Mouse (Mus musculus) kidney, adult 2 months (tissue): Measurements from ENCODE around the gene Abhd12b. TPM values are rescaled to one million over a fixed set of nuclear protein-coding genes. Genes with fewer than 3 reads are reported as not detected.
A peak's percentile ranks its signal among the peaks of the same experiment; 100 is the strongest.

ENCODE experiments used
- DNase-seq: peaks from one replicate; pipeline ENCODE4 v3.0.0; 2021
- H3K27ac ChIP-seq: fragments of 200-500 bp; 2 replicates; pipeline ENCODE4 v1.5.1; 2012; ENCODE audit warnings: low read depth, low read length, control low read depth, inconsistent platforms; ENCODE audit not compliant: insufficient read depth
- H3K27me3 ChIP-seq: fragments of 200-500 bp; replicated peaks from 2 replicates; pipeline ENCODE4 v1.6.1; 2012; ENCODE audit warnings: mild to moderate bottlenecking, moderate library complexity, low read length, inconsistent platforms; ENCODE audit not compliant: control insufficient read depth, insufficient read depth
- H3K36me3 ChIP-seq: fragments of 200-500 bp; 2 replicates; pipeline ENCODE4 v1.6.1; 2012; ENCODE audit warnings: mild to moderate bottlenecking, moderate library complexity, low read length, inconsistent platforms; ENCODE audit not compliant: control insufficient read depth, insufficient read depth
- H3K4me1 ChIP-seq: fragments of 200-500 bp; 2 replicates; pipeline ENCODE4 v1.6.1; 2011; ENCODE audit warnings: low read length; ENCODE audit not compliant: control insufficient read depth, insufficient read depth
- H3K4me3 ChIP-seq: fragments of 200-500 bp; 2 replicates; pipeline ENCODE4 v1.5.1; 2011; ENCODE audit warnings: mild to moderate bottlenecking, low read depth, low read length, control low read depth; ENCODE audit not compliant: insufficient read depth
- CTCF ChIP-seq: fragments of 200-500 bp; conservative IDR thresholded peaks from 2 replicates; pipeline ENCODE4 v1.5.1; 2011; ENCODE audit warnings: low read depth, mild to moderate bottlenecking, control low read depth, low read length, moderate library complexity, mixed read lengths; ENCODE audit not compliant: insufficient read depth, insufficient read length
- POLR2A ChIP-seq: fragments of 200-500 bp; IDR thresholded peaks from one replicate; pipeline ENCODE4 v1.6.1; 2011; ENCODE audit warnings: low read depth, low read length, control low read depth
- WGBS: fragments of 180-500 bp; shearing (Covaris S2); methylation state at CpG from one replicate; pipeline ENCODE4 v1.1.7; 2018; 5-methylcytosine and 5-hydroxymethylcytosine counted together
- polyA plus RNA-seq: library from polyadenylated mRNA; depleted of rRNA; stranded (reverse); fragments of >200 nt; gene quantifications from 2 replicates; pipeline ENCODE4 v1.2.3, GENCODE M21; 2012

Abhd12b gene
- polyA plus RNA-seq, 1 experiment: not detected

DNA sequence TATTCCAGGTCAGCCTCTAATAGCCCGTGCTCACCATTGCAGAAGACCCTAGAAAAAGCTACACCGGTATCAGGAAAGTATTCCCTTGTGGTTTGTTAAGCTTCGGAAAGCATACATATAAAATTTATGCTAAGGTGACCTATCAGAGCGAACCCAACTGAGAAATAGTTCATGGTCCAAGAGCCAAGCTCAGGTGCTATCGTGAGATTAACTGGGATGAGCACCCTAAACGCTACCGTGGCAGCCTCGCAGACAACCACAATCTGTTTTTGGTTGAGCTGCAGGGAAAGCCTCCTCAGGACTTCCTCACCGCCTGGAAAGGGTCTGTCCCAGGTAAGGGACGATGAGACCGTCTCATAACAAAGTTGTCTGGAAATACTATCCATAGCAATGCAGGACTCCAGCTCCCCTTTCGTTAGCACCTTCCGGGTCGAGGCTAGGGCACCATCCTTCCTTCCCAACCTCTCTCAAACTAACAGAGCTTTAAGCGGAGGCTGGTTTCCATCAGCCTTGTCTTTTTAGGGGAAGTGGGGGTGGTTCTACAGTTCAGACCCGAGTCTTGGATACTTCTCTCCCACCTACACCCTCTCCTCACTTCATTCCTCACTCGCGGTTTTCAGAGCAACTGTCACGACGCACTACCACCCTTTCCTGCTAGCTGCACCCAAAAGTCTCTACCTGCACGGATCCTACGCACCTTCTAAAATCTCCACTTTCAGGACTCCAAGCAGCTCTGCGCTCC is 43.4 kb upstream of the Abhd12b start:
- no peak overlapping the region for H3K27ac ChIP-seq
- peaks cover 8% of the 10 kb centered on the region; the same call in 1 of the 2 replicates for H3K4me1 ChIP-seq
- no peak for DNase-seq
- peak overlapping the region; percentile 86 for H3K4me3 ChIP-seq
- no peak for TF ChIP-seq POLR2A
- no peak for TF ChIP-seq CTCF
- H3K27me3 ChIP-seq: no peaks in the 10 kb centered on the region
- 9% methylated on average over 23 of the region's 23 CpGs for WGBS
- H3K36me3 ChIP-seq: no peaks in the 10 kb centered on the region

DNA sequence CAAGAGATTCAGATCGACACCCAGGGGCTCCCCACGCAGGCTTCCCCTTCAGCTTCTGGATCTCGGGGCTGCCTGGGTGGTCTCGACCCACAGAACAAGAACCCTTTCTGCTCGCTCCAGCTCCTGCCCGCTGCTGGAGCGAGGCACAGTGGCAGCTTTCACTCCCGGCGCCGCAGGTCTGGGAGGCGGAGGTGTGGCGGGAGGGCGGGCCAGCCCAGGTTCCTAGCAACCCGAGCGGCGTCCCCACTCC is 42.9 kb upstream of the Abhd12b start:
- no peak for TF ChIP-seq CTCF
- no peak for TF ChIP-seq POLR2A

DNA sequence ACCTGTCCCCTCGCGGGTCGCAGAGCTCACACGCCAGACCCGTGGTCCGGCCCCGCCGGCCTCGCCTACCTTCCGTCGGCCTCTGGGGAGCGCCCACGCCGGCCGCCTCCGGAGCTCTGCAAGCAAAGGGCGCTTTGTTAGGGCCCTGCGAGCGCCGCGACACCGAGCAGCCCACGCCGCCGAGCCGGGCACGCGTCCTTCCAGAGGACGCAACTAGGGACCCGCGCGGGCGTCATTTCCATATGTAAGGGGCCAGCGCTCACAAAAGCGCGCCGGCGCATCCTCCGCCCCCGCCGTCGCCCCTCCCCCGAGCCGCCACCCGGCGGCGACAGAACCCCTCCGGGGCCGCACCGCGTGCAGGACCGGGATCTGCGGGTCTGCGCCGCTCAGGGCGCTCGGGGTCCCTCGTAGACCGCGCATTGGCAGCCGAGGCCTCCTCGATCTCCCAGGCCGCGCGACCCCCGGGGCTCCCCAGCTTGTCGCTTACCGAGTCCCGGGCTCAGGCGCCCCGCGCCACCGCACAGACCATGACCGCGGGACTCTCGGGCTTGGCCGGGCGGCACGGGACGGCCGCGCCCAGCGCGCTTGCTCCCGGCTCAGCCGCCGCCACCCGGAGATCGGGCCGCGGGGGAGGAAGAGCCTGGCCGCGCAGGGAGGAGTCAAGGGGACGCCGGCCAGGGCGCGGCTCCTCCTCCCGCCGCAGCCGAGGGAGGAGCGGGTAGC is 42.4 kb upstream of the Abhd12b start:
- Histone ChIP-seq H3K27me3 (no peaks in the 10 kb centered on the region), H3K36me3 (no peaks in the 10 kb centered on the region), H3K27ac (peak overlapping the region; percentile 70), H3K4me1 (peaks cover 8% of the 10 kb centered on the region; the same call in 1 of the 2 replicates), H3K4me3 (peak overlapping the region; percentile 86)
- peak; percentile 80 for DNase-seq
- 1% methylated on average over 101 of the region's 101 CpGs for WGBS
- TF ChIP-seq POLR2A: no peak
- no peak for TF ChIP-seq CTCF

More for the DNA sequence above, 42.9 kb upstream of the Abhd12b start:
- H3K36me3 ChIP-seq: no peaks in the 10 kb centered on the region
- H3K4me1 ChIP-seq: peaks cover 8% of the 10 kb centered on the region; the same call in 1 of the 2 replicates
- H3K27me3 ChIP-seq: no peaks in the 10 kb centered on the region
- peak overlapping the region; percentile 86 for H3K4me3 ChIP-seq
- WGBS: under 1% methylated on average over 16 of the region's 16 CpGs
- peak; percentile 54 for DNase-seq
- H3K27ac ChIP-seq: no peak overlapping the region

DNA sequence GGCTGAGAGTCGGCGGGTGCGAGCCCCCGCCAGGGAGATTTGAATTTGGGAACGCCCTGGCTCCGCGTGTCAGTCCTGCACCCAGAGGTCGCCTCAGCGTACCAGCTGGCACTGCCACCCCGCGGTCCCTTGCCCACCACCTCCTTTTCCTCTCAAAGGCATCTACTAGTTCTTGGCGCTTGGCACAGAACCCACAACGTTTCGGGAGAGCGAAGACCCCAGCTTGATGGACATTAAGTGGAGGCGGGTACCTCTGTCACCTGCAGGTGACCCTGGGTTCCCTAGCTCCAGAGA is 41.9 kb upstream of the Abhd12b start:
- Histone ChIP-seq H3K36me3 (no peaks in the 10 kb centered on the region), H3K27ac (no peak overlapping the region), H3K27me3 (no peaks in the 10 kb centered on the region), H3K4me3 (peak overlapping the region; percentile 86), H3K4me1 (peaks cover 8% of the 10 kb centered on the region; the same call in 1 of the 2 replicates)
- 7% methylated on average over 16 of the region's 16 CpGs for WGBS
- DNase-seq: no peak
- TF ChIP-seq CTCF (no peak), POLR2A (no peak)

GRCm38 (mm10) chr12:70113351-70113750 is 40.6 kb upstream of the Abhd12b start, which contains the start of gene Nin:
Nin (minus strand) TSS chr12:70113717.
- peaks cover 8% of the 10 kb centered on the region; the same call in 1 of the 2 replicates for H3K4me1 ChIP-seq
- no peak for DNase-seq
- no peak within 1 kb of the TSS for H3K27ac ChIP-seq
- no peaks in the 10 kb centered on the region for H3K27me3 ChIP-seq
- H3K4me3 ChIP-seq: no peak within 1 kb of the TSS
- TF ChIP-seq CTCF (no peak), POLR2A (no peak)
- WGBS: 85% methylated on average over 11 of the region's 11 CpGs
- H3K36me3 ChIP-seq: no peaks in the 10 kb centered on the region

DNA sequence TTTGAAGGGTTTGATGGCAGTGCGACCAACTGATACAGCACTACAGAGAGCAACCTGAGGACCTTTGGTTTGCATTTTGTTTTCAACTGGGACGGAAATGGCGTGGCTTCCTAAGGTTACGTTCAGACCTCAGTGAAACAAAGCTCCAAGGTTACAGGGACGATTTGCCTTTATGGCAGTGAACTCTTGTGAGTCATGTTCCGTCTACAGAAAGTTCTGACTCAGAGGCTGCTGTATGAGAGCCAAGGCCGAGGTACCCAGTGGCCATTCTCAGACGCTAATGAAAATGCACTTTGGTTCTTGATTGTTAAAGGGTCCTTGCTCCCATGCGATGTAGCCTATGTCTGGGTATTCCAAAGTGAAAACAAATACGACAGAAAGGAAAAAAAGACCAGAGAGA is 36.8 kb upstream of the Abhd12b start:
- H3K36me3 ChIP-seq: no peaks in the 10 kb centered on the region
- H3K4me1 ChIP-seq: no peaks in the 10 kb centered on the region
- no peaks in the 10 kb centered on the region for H3K27me3 ChIP-seq
- TF ChIP-seq CTCF (no peak), POLR2A (no peak)
- H3K27ac ChIP-seq: no peak overlapping the region
- 77% methylated on average over 10 of the region's 10 CpGs for WGBS
- no peak for DNase-seq
- no peak overlapping the region for H3K4me3 ChIP-seq

- WGBS: 96% methylated on average over 10 of the region's 10 CpGs
- no peak for TF ChIP-seq POLR2A
- TF ChIP-seq CTCF: 0 out of 2 replicates have a peak, but pooled peaks have one; percentile 6
- Histone ChIP-seq H3K27me3 (no peaks in the 10 kb centered on the region), H3K4me3 (no peak overlapping the region), H3K4me1 (no peaks in the 10 kb centered on the region), H3K36me3 (no peaks in the 10 kb centered on the region), H3K27ac (no peak overlapping the region)
- DNase-seq: no peak
Measured at GRCm38 (mm10) chr12:70118721-70119345, 35.1 kb upstream of the Abhd12b start.
